Mouse (Mus musculus) embryonic facial prominence, embryonic 11.5 days (tissue): Measurements from ENCODE around the gene Dgkq. TPM values are rescaled to one million over a fixed set of nuclear protein-coding genes. Genes with fewer than 3 reads are reported as not detected.

Experiments
- ATAC-seq: fragments of 200-750 bp; cut with Nextera tagmentation; replicated peaks from 2 replicates; pipeline ENCODE4 v1.8.0; 2017; ENCODE audit warnings: low read depth; ENCODE audit not compliant: insufficient number of reproducible peaks, low FRiP score, low TSS enrichment
- DNase-seq: peaks from one replicate; pipeline ENCODE4 v3.0.0-alpha.2; 2015; ENCODE audit warnings: low spot score
- H3K27ac ChIP-seq: fragments of 300-500 bp; sonication (generic); replicated peaks from 2 replicates; pipeline ENCODE4 v1.5.1; 2014; ENCODE audit warnings: mild to moderate bottlenecking, low read depth, low read length, control low read depth
- H3K27me3 ChIP-seq: fragments of 300-500 bp; sonication (generic); 2 replicates; pipeline ENCODE4 v1.6.1; 2014; ENCODE audit warnings: mild to moderate bottlenecking, low read length, moderate library complexity, mixed read lengths; ENCODE audit not compliant: control insufficient read depth, insufficient read depth
- H3K36me3 ChIP-seq: fragments of 300-500 bp; sonication (generic); replicated peaks from 2 replicates; pipeline ENCODE4 v1.6.1; 2014; ENCODE audit warnings: low read depth, mild to moderate bottlenecking, low read length, moderate library complexity, mixed read lengths; ENCODE audit not compliant: control insufficient read depth, insufficient read depth
- H3K4me1 ChIP-seq: fragments of 300-500 bp; sonication (generic); 2 replicates; pipeline ENCODE4 v1.6.1; 2014; ENCODE audit warnings: low read length, mixed read lengths; ENCODE audit not compliant: control insufficient read depth, insufficient read depth
- H3K4me2 ChIP-seq: fragments of 300-500 bp; sonication (generic); 2 replicates; pipeline ENCODE4 v1.6.1; 2014; ENCODE audit warnings: low read depth, mild to moderate bottlenecking, control low read depth, low read length, moderate library complexity
- H3K4me3 ChIP-seq: fragments of 300-500 bp; sonication (generic); 2 replicates; pipeline ENCODE4 v1.5.1; 2014; ENCODE audit warnings: low read depth, low read length, control low read depth
- H3K9ac ChIP-seq: fragments of 300-500 bp; sonication (generic); replicated peaks from 2 replicates; pipeline ENCODE4 v1.6.1; 2014; ENCODE audit warnings: mild to moderate bottlenecking, control low read depth, low read length
- H3K9me3 ChIP-seq: fragments of 300-500 bp; sonication (generic); replicated peaks from 2 replicates; pipeline ENCODE4 v1.6.1; 2016; ENCODE audit warnings: mild to moderate bottlenecking, low read length, inconsistent platforms, mixed read lengths; ENCODE audit not compliant: control insufficient read depth
- WGBS: fragments of 180-500 bp; shearing (Covaris S2); extraction: QIAGEN DNeasy Blood & Tissue Kit; methylation state at CpG from one replicate; pipeline ENCODE4 v1.1.7; 2014; 5-methylcytosine and 5-hydroxymethylcytosine counted together
- polyA plus RNA-seq: library from polyadenylated mRNA; unstranded; fragments of >200 nt; fragmentation: Nextera tagmentation; extraction: Ambion mirVana; gene quantifications from 2 replicates; pipeline ENCODE4 v1.2.1, GENCODE M21; 2014

The Dgkq gene
- polyA plus RNA-seq, 1 experiment from 2014 or later: 7.4 TPM

- ATAC-seq: 0 out of 2 replicates have a peak, but pooled peaks have one; percentile 37
- peaks cover 7% of the 10 kb centered on the region; the same call in 1 of the 2 replicates for H3K36me3 ChIP-seq
Observed at GRCm38 (mm10) chr5:108708981-108709731, 39.7 kb upstream of the Dgkq start.

DNA sequence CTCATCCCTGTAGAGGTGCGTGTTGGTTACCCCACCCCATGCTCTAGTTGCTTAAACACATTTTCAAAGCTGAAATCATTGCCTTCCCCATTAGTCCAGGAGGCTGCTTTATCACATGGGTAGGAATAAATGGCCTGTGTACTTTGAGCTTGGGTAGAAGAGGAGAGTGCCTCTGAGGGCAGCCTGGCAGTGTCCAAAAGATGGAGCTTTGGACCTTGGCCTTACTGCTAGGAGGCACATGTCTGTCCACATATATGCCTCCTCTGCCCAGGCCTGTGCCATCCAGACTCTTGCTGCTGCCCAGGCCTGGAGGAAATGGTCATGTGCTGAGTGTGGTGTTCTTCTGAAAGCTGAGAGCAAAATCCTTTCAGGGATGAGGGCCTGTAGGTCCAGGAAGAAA lies 38.9 kb upstream of the Dgkq start:
- Histone ChIP-seq H3K9me3 (no peaks in the 10 kb centered on the region), H3K9ac (no peak overlapping the region), H3K27me3 (no peaks in the 10 kb centered on the region), H3K4me1 (no peaks in the 10 kb centered on the region), H3K4me3 (no peak overlapping the region), H3K4me2 (no peak overlapping the region), H3K36me3 (peaks cover 7% of the 10 kb centered on the region; the same call in 1 of the 2 replicates), H3K27ac (no peak overlapping the region)
- ATAC-seq: no peak
- DNase-seq: no peak
- WGBS: 96% methylated on average over 1 of the region's 1 CpGs

More at GRCm38 (mm10) chr5:108708981-108709731, 39.7 kb upstream of the Dgkq start:
- no peak for DNase-seq
- Histone ChIP-seq H3K9ac (no peak overlapping the region), H3K27me3 (no peaks in the 10 kb centered on the region), H3K4me1 (no peaks in the 10 kb centered on the region), H3K4me3 (no peak overlapping the region), H3K4me2 (no peak overlapping the region), H3K9me3 (no peaks in the 10 kb centered on the region), H3K27ac (no peak overlapping the region)
- 54% methylated on average over 6 of the region's 6 CpGs for WGBS

- H3K9ac ChIP-seq: no peak overlapping the region
- ATAC-seq: no peak
- peaks cover 7% of the 10 kb centered on the region; the same call in 1 of the 2 replicates for H3K36me3 ChIP-seq
Observed at GRCm38 (mm10) chr5:108707758-108708157, 38.3 kb upstream of the Dgkq start.

GRCm38 (mm10) chr5:108703754-108704626 lies 34.5 kb upstream of the Dgkq start:
- Histone ChIP-seq H3K27ac (no peak overlapping the region), H3K4me3 (no peak overlapping the region), H3K9ac (no peak overlapping the region), H3K27me3 (no peaks in the 10 kb centered on the region), H3K4me2 (no peak overlapping the region), H3K4me1 (no peaks in the 10 kb centered on the region), H3K9me3 (no peaks in the 10 kb centered on the region), H3K36me3 (peaks cover 7% of the 10 kb centered on the region; the same call in 1 of the 2 replicates)
- no peak for DNase-seq
- 74% methylated on average over 12 of the region's 12 CpGs for WGBS
- no peak for ATAC-seq

More at GRCm38 (mm10) chr5:108707758-108708157, 38.3 kb upstream of the Dgkq start:
- no peak for DNase-seq
- Histone ChIP-seq H3K4me2 (no peak overlapping the region), H3K4me1 (no peaks in the 10 kb centered on the region), H3K4me3 (no peak overlapping the region), H3K9me3 (no peaks in the 10 kb centered on the region), H3K27me3 (no peaks in the 10 kb centered on the region), H3K27ac (no peak overlapping the region)
- WGBS: 81% methylated on average over 2 of the region's 2 CpGs

- WGBS: 68% methylated on average over 10 of the region's 10 CpGs
- Histone ChIP-seq H3K27me3 (no peaks in the 10 kb centered on the region), H3K9me3 (no peaks in the 10 kb centered on the region), H3K4me3 (no peak overlapping the region), H3K27ac (no peak overlapping the region), H3K36me3 (peaks cover 7% of the 10 kb centered on the region; the same call in 1 of the 2 replicates), H3K4me2 (no peak overlapping the region), H3K4me1 (no peaks in the 10 kb centered on the region; the same call in none of the 2 replicates), H3K9ac (no peak overlapping the region)
- ATAC-seq (no peak), DNase-seq (no peak)
Observed at GRCm38 (mm10) chr5:108701341-108702021, 32.0 kb upstream of the Dgkq start.

DNA sequence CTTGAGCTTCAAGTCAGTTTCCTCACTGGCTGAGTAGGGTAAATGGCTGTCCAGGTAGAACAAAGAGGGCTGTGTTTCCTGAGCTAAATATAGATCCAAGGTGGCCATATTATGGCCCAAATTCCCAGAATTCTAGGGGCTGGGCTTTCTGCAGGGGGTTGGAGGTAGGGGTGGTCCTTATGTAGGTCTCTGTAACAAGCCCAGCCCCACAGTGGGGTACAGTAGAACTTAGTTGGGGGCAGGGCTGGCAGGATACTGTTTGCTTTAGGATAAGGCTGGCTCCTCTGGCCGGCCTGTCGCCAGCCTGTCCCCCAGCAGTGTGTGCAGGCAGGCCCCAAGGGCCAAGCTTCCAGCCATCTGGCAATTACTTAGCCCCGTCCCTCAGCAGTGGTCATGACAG lies 30.9 kb upstream of the Dgkq start:
- no peaks in the 10 kb centered on the region; the same call in 1 of the 2 replicates for H3K36me3 ChIP-seq
- no peak overlapping the region for H3K4me2 ChIP-seq
- no peak for ATAC-seq
- DNase-seq: no peak
- H3K9me3 ChIP-seq: no peaks in the 10 kb centered on the region
- no peaks in the 10 kb centered on the region; the same call in 1 of the 2 replicates for H3K27me3 ChIP-seq
- no peaks in the 10 kb centered on the region; the same call in none of the 2 replicates for H3K4me1 ChIP-seq
- H3K27ac ChIP-seq: no peak overlapping the region
- H3K9ac ChIP-seq: no peak overlapping the region
- WGBS: 25% methylated on average over 3 of the region's 3 CpGs
- H3K4me3 ChIP-seq: no peak overlapping the region

DNA sequence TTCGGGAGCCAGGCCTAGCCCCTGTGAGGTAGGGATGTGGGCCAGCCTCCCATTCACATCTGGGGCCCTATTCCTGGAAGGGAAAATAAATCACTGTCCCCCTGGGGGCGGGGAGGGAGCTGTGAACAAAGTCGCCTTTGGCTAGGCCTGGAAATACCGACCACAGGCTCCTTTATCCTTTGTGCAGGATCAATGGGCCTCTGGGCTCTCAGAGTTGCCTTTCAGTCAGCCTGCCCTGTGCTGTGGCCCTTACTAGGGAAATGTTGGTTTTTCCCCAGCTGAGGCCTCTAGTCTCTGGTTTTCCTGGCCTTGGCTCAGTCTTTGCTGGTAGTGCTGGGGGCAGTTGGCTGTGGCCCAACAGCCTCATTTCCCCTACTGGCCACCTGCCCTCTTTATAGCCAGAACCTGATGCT lies 27.9 kb upstream of the Dgkq start:
- no peak for ATAC-seq
- peak overlapping the region; percentile 18; the same call in 1 of the 2 replicates for H3K9ac ChIP-seq
- H3K4me1 ChIP-seq: no peaks in the 10 kb centered on the region; the same call in none of the 2 replicates

More for the DNA sequence above, 27.9 kb upstream of the Dgkq start:
- Histone ChIP-seq H3K9me3 (no peaks in the 10 kb centered on the region), H3K4me2 (no peak overlapping the region; the same call in 1 of the 2 replicates), H3K27ac (no peak overlapping the region), H3K27me3 (no peaks in the 10 kb centered on the region; the same call in 1 of the 2 replicates), H3K4me3 (no peak overlapping the region), H3K36me3 (no peaks in the 10 kb centered on the region)
- 23% methylated on average over 4 of the region's 4 CpGs for WGBS
- DNase-seq: no peak
